Mouse (Mus musculus) embryonic fibroblast, embryonic 13.5 days (primary cell): Measurements from ENCODE around the gene Sft2d2. TPM values are rescaled to one million over a fixed set of nuclear protein-coding genes. Genes with fewer than 3 reads are reported as not detected.

ENCODE experiments used
- H3K27ac ChIP-seq: 2 replicates; pipeline ENCODE4 v1.5.1; 2012; ENCODE audit warnings: low read length, control low read depth, inconsistent platforms; ENCODE audit not compliant: insufficient read depth
- H3K4me1 ChIP-seq: 2 replicates; pipeline ENCODE4 v1.6.1; 2011; ENCODE audit warnings: low read length; ENCODE audit not compliant: control insufficient read depth, insufficient read depth
- H3K4me3 ChIP-seq: 2 replicates; pipeline ENCODE4 v1.5.1; 2011; ENCODE audit warnings: mild to moderate bottlenecking, control low read depth, low read length; ENCODE audit not compliant: insufficient read depth
- CTCF ChIP-seq: IDR thresholded peaks from 2 replicates; pipeline ENCODE4 v1.5.1; 2011; ENCODE audit warnings: mild to moderate bottlenecking, control low read depth, low read length, moderate library complexity, borderline replicate concordance; ENCODE audit not compliant: insufficient read depth
- POLR2A ChIP-seq: IDR thresholded peaks from 2 replicates; pipeline ENCODE4 v1.6.1; 2011; ENCODE audit warnings: low read depth, mild to moderate bottlenecking, control low read depth, low read length, moderate library complexity
- polyA plus RNA-seq: library from polyadenylated mRNA; stranded (reverse); fragments of >200 nt; gene quantifications from 2 replicates; pipeline ENCODE4 v1.2.4, GENCODE M21; 2011; ENCODE audit warnings: low read depth; ENCODE audit not compliant: missing spikeins, insufficient read length

The Sft2d2 gene
- polyA plus RNA-seq, 1 experiment = 18.5 TPM

GRCm38 (mm10) chr1:165140227-165140626 lies 54.0 kb downstream of the Sft2d2 start:
- no peak for TF ChIP-seq CTCF
- no peak for TF ChIP-seq POLR2A
- no peak overlapping the region for H3K27ac ChIP-seq
- no peak overlapping the region for H3K4me3 ChIP-seq
- H3K4me1 ChIP-seq = no peaks in the 10 kb centered on the region

DNA sequence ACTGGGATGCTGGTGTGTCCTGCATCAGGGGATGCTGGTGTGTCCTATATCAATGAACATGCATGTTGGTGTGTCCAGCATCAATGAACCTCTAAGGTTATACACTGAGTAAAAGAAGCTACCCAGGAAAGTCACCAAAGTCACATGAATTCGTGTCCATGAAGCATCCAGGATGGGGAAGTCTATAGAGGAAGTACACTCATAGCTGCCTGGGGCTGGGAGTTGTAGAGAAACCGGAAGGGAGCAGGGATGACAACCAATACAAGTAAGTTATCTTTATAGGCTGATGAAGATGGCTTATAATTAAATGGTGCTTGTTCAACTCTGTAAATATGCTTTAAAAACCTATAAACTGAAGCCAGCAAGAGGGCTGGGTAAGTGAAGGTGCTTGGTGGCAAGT lies 60.4 kb downstream of the Sft2d2 start:
- Histone ChIP-seq H3K4me1 (no peaks in the 10 kb centered on the region), H3K27ac (no peak overlapping the region), H3K4me3 (no peak overlapping the region)
- TF ChIP-seq POLR2A (no peak), CTCF (no peak)

GRCm38 (mm10) chr1:165133279-165133678 lies 61.0 kb downstream of the Sft2d2 start:
- Histone ChIP-seq H3K4me3 (no peak overlapping the region), H3K4me1 (no peaks in the 10 kb centered on the region), H3K27ac (no peak overlapping the region)
- TF ChIP-seq POLR2A (no peak), CTCF (no peak)

GRCm38 (mm10) chr1:165132187-165132877 lies 61.9 kb downstream of the Sft2d2 start:
- no peak overlapping the region for H3K27ac ChIP-seq
- 0 out of 2 replicates have a peak, but pooled peaks have one; percentile 21 for TF ChIP-seq CTCF
- no peak for TF ChIP-seq POLR2A
- no peak overlapping the region for H3K4me3 ChIP-seq
- no peaks in the 10 kb centered on the region for H3K4me1 ChIP-seq

GRCm38 (mm10) chr1:165129573-165129972 lies 64.7 kb downstream of the Sft2d2 start:
- no peaks in the 10 kb centered on the region for H3K4me1 ChIP-seq
- TF ChIP-seq POLR2A (no peak), CTCF (no peak)
- H3K27ac ChIP-seq = no peak overlapping the region
- no peak overlapping the region for H3K4me3 ChIP-seq

Other genes with a start within 250 kb of the Sft2d2 start
- gene Tbx19, start 33.7 kb downstream of the Sft2d2 start, polyA plus RNA-seq = not detected in 2 replicates
- gene Tiprl, start 42.6 kb upstream of the Sft2d2 start, polyA plus RNA-seq = 64.0 and 70.2 TPM in 2 replicates
- 9.9 and 11.3 TPM in 2 replicates for gene Gpr161, start 101.4 kb upstream of the Sft2d2 start, polyA plus RNA-seq